Mouse (Mus musculus): ENCODE measurements around the gene A030003K21Rik.
"Not testable (repeated sequence)": the region's sequence is repeated elsewhere in the genome, so short reads cannot be mapped to it uniquely, and the experiment has no call there.

A030003K21Rik gene

GRCm38 (mm10) chr1:82943295-82943694, at the start of gene A030003K21Rik:
TSS of gene A030003K21Rik (minus strand) at chr1:82943388.
- not testable (repeated sequence) for DNase-seq

- no peak for DNase-seq
These were observed 48.9 kb upstream of the A030003K21Rik start for GRCm38 (mm10) chr1:82992093-82992492.

- DNase-seq, result no peak
These were observed 48.4 kb upstream of the A030003K21Rik start for GRCm38 (mm10) chr1:82991596-82991995.

- DNase-seq, result no peak
These were observed 47.9 kb upstream of the A030003K21Rik start for GRCm38 (mm10) chr1:82991062-82991461.

- no peak for DNase-seq
These were observed 44.5 kb upstream of the A030003K21Rik start for GRCm38 (mm10) chr1:82987530-82988198.

GRCm38 (mm10) chr1:82986738-82987137, 43.5 kb upstream of the A030003K21Rik start:
- DNase-seq, result no peak

GRCm38 (mm10) chr1:82977840-82978239, 34.7 kb upstream of the A030003K21Rik start:
- DNase-seq, result no peak

- no peak for DNase-seq
These were observed 32.6 kb upstream of the A030003K21Rik start for GRCm38 (mm10) chr1:82975750-82976149.

GRCm38 (mm10) chr1:82974342-82974741, 31.2 kb upstream of the A030003K21Rik start:
- no peak for DNase-seq

- DNase-seq, result no peak
These were observed 30.7 kb upstream of the A030003K21Rik start for GRCm38 (mm10) chr1:82973901-82974300.

- no peak for DNase-seq
These were observed 30.1 kb upstream of the A030003K21Rik start for GRCm38 (mm10) chr1:82973244-82973643.

GRCm38 (mm10) chr1:82972046-82972445, 28.9 kb upstream of the A030003K21Rik start:
- DNase-seq, result no peak

- DNase-seq, result no peak
These were observed 23.2 kb upstream of the A030003K21Rik start for GRCm38 (mm10) chr1:82966413-82966812.

- no peak for DNase-seq
These were observed 16.7 kb upstream of the A030003K21Rik start, which contains the start of gene Gm47955 for GRCm38 (mm10) chr1:82959870-82960385. TSS of gene Gm47955 (plus strand) at chr1:82960286.

GRCm38 (mm10) chr1:82955913-82956312, 12.7 kb upstream of the A030003K21Rik start, which contains the start of gene Gm7544:
TSS of gene Gm7544 (minus strand) at chr1:82956013.
- DNase-seq, result not testable (repeated sequence)

- no peak for DNase-seq
These were observed 5.4 kb upstream of the A030003K21Rik start for GRCm38 (mm10) chr1:82948601-82949000.

GRCm38 (mm10) chr1:82946029-82946428, 2.8 kb upstream of the A030003K21Rik start:
- not testable (repeated sequence) for DNase-seq

GRCm38 (mm10) chr1:82942505-82942904, 683 bp downstream of the A030003K21Rik start:
- not testable (repeated sequence) for DNase-seq

GRCm38 (mm10) chr1:82938666-82939065, 4.5 kb downstream of the A030003K21Rik start:
- no peak for DNase-seq

GRCm38 (mm10) chr1:82931326-82931725, 11.9 kb downstream of the A030003K21Rik start, which contains the start of gene Gm6217:
TSS of gene Gm6217 (minus strand) at chr1:82931399.
- not testable (repeated sequence) for DNase-seq

GRCm38 (mm10) chr1:82930558-82930957, 12.6 kb downstream of the A030003K21Rik start:
- DNase-seq, result not testable (repeated sequence)

GRCm38 (mm10) chr1:82924650-82925049, 18.5 kb downstream of the A030003K21Rik start, which contains the start of gene A030014E15Rik:
TSS of gene A030014E15Rik (plus strand) at chr1:82924917.
- DNase-seq, result no peak

GRCm38 (mm10) chr1:82913434-82913833, 29.8 kb downstream of the A030003K21Rik start:
- DNase-seq, result not testable (repeated sequence)

GRCm38 (mm10) chr1:82913025-82913424, 30.2 kb downstream of the A030003K21Rik start, which contains the start of gene A030005L19Rik:
TSS of gene A030005L19Rik (plus strand) at chr1:82913325.
- DNase-seq, result no peak

Data from cerebellum, adult 11-12 months (tissue).